Mouse (Mus musculus): ENCODE measurements around the gene Rnf141. TPM values are rescaled to one million over a fixed set of nuclear protein-coding genes. Genes with fewer than 3 reads are reported as not detected.

The Rnf141 gene
- polyA plus RNA-seq, 1 experiment from 2014 or later: 29.0 TPM

GRCm38 (mm10) chr7:110865570-110865969 lies 21.3 kb upstream of the Rnf141 start:
- Histone ChIP-seq H3K27ac (ENCODE audit: low read length) (no peak overlapping the region), H3K4me1 (ENCODE audit: control insufficient read depth, low read depth, low read length) (no peaks in the 10 kb centered on the region), H3K4me3 (ENCODE audit: low read depth, low read length) (no peak overlapping the region), H3K27me3 (ENCODE audit: control insufficient read depth, insufficient read depth, low read depth, low read length) (no peaks in the 10 kb centered on the region), H3K9ac (ENCODE audit: low read depth, low read length) (no peak overlapping the region), H3K36me3 (ENCODE audit: control insufficient read depth, insufficient read depth) (no peaks in the 10 kb centered on the region), H3K4me2 (ENCODE audit: low read depth, low read length) (no peak overlapping the region), H3K9me3 (replicated peaks; ENCODE audit: control insufficient read depth, low read length) (no peaks in the 10 kb centered on the region)
- 62% methylated on average over 6 of the region's 6 CpGs for WGBS (ENCODE audit: insufficient replicate concordance)
- no peak for ATAC-seq (ENCODE audit: low read depth)

GRCm38 (mm10) chr7:110865038-110865437 lies 20.8 kb upstream of the Rnf141 start:
- no peak overlapping the region for H3K4me3 ChIP-seq (ENCODE audit: low read depth, low read length)
- H3K4me2 ChIP-seq (ENCODE audit: low read depth, low read length): no peak overlapping the region
- no peaks in the 10 kb centered on the region for H3K27me3 ChIP-seq (ENCODE audit: control insufficient read depth, insufficient read depth, low read depth, low read length)
- WGBS (ENCODE audit: insufficient replicate concordance): 64% methylated on average over 10 of the region's 10 CpGs
- ATAC-seq (ENCODE audit: low read depth): no peak
- no peak overlapping the region for H3K9ac ChIP-seq (ENCODE audit: low read depth, low read length)
- no peaks in the 10 kb centered on the region for H3K36me3 ChIP-seq (ENCODE audit: control insufficient read depth, insufficient read depth)
- no peak overlapping the region for H3K27ac ChIP-seq (ENCODE audit: low read length)
- H3K4me1 ChIP-seq (ENCODE audit: control insufficient read depth, low read depth, low read length): peaks cover 4% of the 10 kb centered on the region; the same call in 1 of the 2 replicates
- H3K9me3 ChIP-seq (replicated peaks; ENCODE audit: control insufficient read depth, low read length): no peaks in the 10 kb centered on the region

GRCm38 (mm10) chr7:110862751-110863289 lies 18.6 kb upstream of the Rnf141 start, which contains the start of gene Lyve1:
Lyve1 (minus strand) TSS chr7:110863239.
- no peak within 1 kb of the TSS for H3K9ac ChIP-seq (ENCODE audit: low read depth, low read length)
- 58% methylated on average over 12 of the region's 12 CpGs for WGBS (ENCODE audit: insufficient replicate concordance)
- H3K4me3 ChIP-seq (ENCODE audit: low read depth, low read length): no peak within 1 kb of the TSS
- H3K4me1 ChIP-seq (ENCODE audit: control insufficient read depth, low read depth, low read length): peaks cover 5% of the 10 kb centered on the region; the same call in 1 of the 2 replicates
- peak; percentile 65 for ATAC-seq (ENCODE audit: low read depth)
- H3K9me3 ChIP-seq (replicated peaks; ENCODE audit: control insufficient read depth, low read length): no peaks in the 10 kb centered on the region
- no peaks in the 10 kb centered on the region for H3K27me3 ChIP-seq (ENCODE audit: control insufficient read depth, insufficient read depth, low read depth, low read length)
- H3K27ac ChIP-seq (ENCODE audit: low read length): no peak within 1 kb of the TSS
- H3K4me2 ChIP-seq (ENCODE audit: low read depth, low read length): no peak within 1 kb of the TSS
- H3K36me3 ChIP-seq (ENCODE audit: control insufficient read depth, insufficient read depth): no peaks in the 10 kb centered on the region

- Histone ChIP-seq H3K27ac (ENCODE audit: low read length) (no peak overlapping the region), H3K27me3 (ENCODE audit: control insufficient read depth, insufficient read depth, low read depth, low read length) (no peaks in the 10 kb centered on the region), H3K4me1 (ENCODE audit: control insufficient read depth, low read depth, low read length) (peaks cover 8% of the 10 kb centered on the region; the same call in 1 of the 2 replicates), H3K4me3 (ENCODE audit: low read depth, low read length) (no peak overlapping the region), H3K36me3 (ENCODE audit: control insufficient read depth, insufficient read depth) (no peaks in the 10 kb centered on the region), H3K4me2 (ENCODE audit: low read depth, low read length) (no peak overlapping the region), H3K9me3 (replicated peaks; ENCODE audit: control insufficient read depth, low read length) (no peaks in the 10 kb centered on the region), H3K9ac (ENCODE audit: low read depth, low read length) (no peak overlapping the region)
- ATAC-seq (ENCODE audit: low read depth): peak; percentile 30; the same call in 1 of the 2 replicates
- 20% methylated on average over 5 of the region's 5 CpGs for WGBS (ENCODE audit: insufficient replicate concordance)
These were observed 15.9 kb upstream of the Rnf141 start for GRCm38 (mm10) chr7:110860129-110860528.

GRCm38 (mm10) chr7:110855604-110856003 lies 11.3 kb upstream of the Rnf141 start:
- Histone ChIP-seq H3K27me3 (ENCODE audit: control insufficient read depth, insufficient read depth, low read depth, low read length) (no peaks in the 10 kb centered on the region), H3K27ac (ENCODE audit: low read length) (peak overlapping the region; percentile 6), H3K4me2 (ENCODE audit: low read depth, low read length) (no peak overlapping the region), H3K9me3 (replicated peaks; ENCODE audit: control insufficient read depth, low read length) (no peaks in the 10 kb centered on the region), H3K4me3 (ENCODE audit: low read depth, low read length) (no peak overlapping the region), H3K4me1 (ENCODE audit: control insufficient read depth, low read depth, low read length) (peaks cover 13% of the 10 kb centered on the region; the same call in 1 of the 2 replicates), H3K36me3 (ENCODE audit: control insufficient read depth, insufficient read depth) (no peaks in the 10 kb centered on the region), H3K9ac (ENCODE audit: low read depth, low read length) (no peak overlapping the region)
- WGBS (ENCODE audit: insufficient replicate concordance): 35% methylated on average over 1 of the region's 1 CpGs
- ATAC-seq (ENCODE audit: low read depth): no peak

- H3K36me3 ChIP-seq (ENCODE audit: control insufficient read depth, insufficient read depth): no peaks in the 10 kb centered on the region
- H3K4me1 ChIP-seq (ENCODE audit: control insufficient read depth, low read depth, low read length): peaks cover 9% of the 10 kb centered on the region; the same call in 1 of the 2 replicates
- ATAC-seq (ENCODE audit: low read depth): no peak
- no peak overlapping the region for H3K9ac ChIP-seq (ENCODE audit: low read depth, low read length)
- H3K27me3 ChIP-seq (ENCODE audit: control insufficient read depth, insufficient read depth, low read depth, low read length): no peaks in the 10 kb centered on the region
- H3K9me3 ChIP-seq (replicated peaks; ENCODE audit: control insufficient read depth, low read length): no peaks in the 10 kb centered on the region
- peak overlapping the region; percentile 6 for H3K27ac ChIP-seq (ENCODE audit: low read length)
- H3K4me3 ChIP-seq (ENCODE audit: low read depth, low read length): no peak overlapping the region
- WGBS (ENCODE audit: insufficient replicate concordance): 61% methylated on average over 8 of the region's 8 CpGs
- H3K4me2 ChIP-seq (ENCODE audit: low read depth, low read length): no peak overlapping the region
These were observed 10.8 kb upstream of the Rnf141 start for GRCm38 (mm10) chr7:110854927-110855546.

GRCm38 (mm10) chr7:110854519-110854918 lies 10.3 kb upstream of the Rnf141 start:
- no peak for ATAC-seq (ENCODE audit: low read depth)
- Histone ChIP-seq H3K9me3 (replicated peaks; ENCODE audit: control insufficient read depth, low read length) (no peaks in the 10 kb centered on the region), H3K27ac (ENCODE audit: low read length) (no peak overlapping the region), H3K4me3 (ENCODE audit: low read depth, low read length) (no peak overlapping the region), H3K27me3 (ENCODE audit: control insufficient read depth, insufficient read depth, low read depth, low read length) (no peaks in the 10 kb centered on the region), H3K4me1 (ENCODE audit: control insufficient read depth, low read depth, low read length) (peaks cover 8% of the 10 kb centered on the region; the same call in 1 of the 2 replicates), H3K9ac (ENCODE audit: low read depth, low read length) (no peak overlapping the region), H3K36me3 (ENCODE audit: control insufficient read depth, insufficient read depth) (no peaks in the 10 kb centered on the region), H3K4me2 (ENCODE audit: low read depth, low read length) (no peak overlapping the region)
- 58% methylated on average over 3 of the region's 3 CpGs for WGBS (ENCODE audit: insufficient replicate concordance)

- H3K36me3 ChIP-seq (ENCODE audit: control insufficient read depth, insufficient read depth): no peaks in the 10 kb centered on the region
- no peak overlapping the region for H3K4me3 ChIP-seq (ENCODE audit: low read depth, low read length)
- no peak overlapping the region for H3K27ac ChIP-seq (ENCODE audit: low read length)
- H3K4me2 ChIP-seq (ENCODE audit: low read depth, low read length): no peak overlapping the region
- 62% methylated on average over 10 of the region's 10 CpGs for WGBS (ENCODE audit: insufficient replicate concordance)
- H3K9ac ChIP-seq (ENCODE audit: low read depth, low read length): no peak overlapping the region
- no peak for ATAC-seq (ENCODE audit: low read depth)
- H3K9me3 ChIP-seq (replicated peaks; ENCODE audit: control insufficient read depth, low read length): no peaks in the 10 kb centered on the region
- no peaks in the 10 kb centered on the region for H3K27me3 ChIP-seq (ENCODE audit: control insufficient read depth, insufficient read depth, low read depth, low read length)
- H3K4me1 ChIP-seq (ENCODE audit: control insufficient read depth, low read depth, low read length): peaks cover 8% of the 10 kb centered on the region; the same call in 1 of the 2 replicates
These were observed 9.4 kb upstream of the Rnf141 start for GRCm38 (mm10) chr7:110853611-110854010.

- no peak overlapping the region for H3K27ac ChIP-seq (ENCODE audit: low read length)
- WGBS (ENCODE audit: insufficient replicate concordance): 56% methylated on average over 7 of the region's 7 CpGs
- no peak for ATAC-seq (ENCODE audit: low read depth)
These were observed 7.4 kb upstream of the Rnf141 start for GRCm38 (mm10) chr7:110851541-110852203.

More at GRCm38 (mm10) chr7:110851541-110852203, 7.4 kb upstream of the Rnf141 start:
- Histone ChIP-seq H3K4me2 (ENCODE audit: low read depth, low read length) (no peak overlapping the region), H3K27me3 (ENCODE audit: control insufficient read depth, insufficient read depth, low read depth, low read length) (no peaks in the 10 kb centered on the region), H3K36me3 (ENCODE audit: control insufficient read depth, insufficient read depth) (no peaks in the 10 kb centered on the region), H3K9ac (ENCODE audit: low read depth, low read length) (no peak overlapping the region), H3K9me3 (replicated peaks; ENCODE audit: control insufficient read depth, low read length) (no peaks in the 10 kb centered on the region), H3K4me1 (ENCODE audit: control insufficient read depth, low read depth, low read length) (peaks cover 14% of the 10 kb centered on the region), H3K4me3 (ENCODE audit: low read depth, low read length) (no peak overlapping the region)
